Mouse (Mus musculus): Measurements from ENCODE around the gene Smoc1. TPM values are rescaled to one million over a fixed set of nuclear protein-coding genes. Genes with fewer than 3 reads are reported as not detected.

The Smoc1 gene
- not detected for total RNA-seq (2023)

DNA sequence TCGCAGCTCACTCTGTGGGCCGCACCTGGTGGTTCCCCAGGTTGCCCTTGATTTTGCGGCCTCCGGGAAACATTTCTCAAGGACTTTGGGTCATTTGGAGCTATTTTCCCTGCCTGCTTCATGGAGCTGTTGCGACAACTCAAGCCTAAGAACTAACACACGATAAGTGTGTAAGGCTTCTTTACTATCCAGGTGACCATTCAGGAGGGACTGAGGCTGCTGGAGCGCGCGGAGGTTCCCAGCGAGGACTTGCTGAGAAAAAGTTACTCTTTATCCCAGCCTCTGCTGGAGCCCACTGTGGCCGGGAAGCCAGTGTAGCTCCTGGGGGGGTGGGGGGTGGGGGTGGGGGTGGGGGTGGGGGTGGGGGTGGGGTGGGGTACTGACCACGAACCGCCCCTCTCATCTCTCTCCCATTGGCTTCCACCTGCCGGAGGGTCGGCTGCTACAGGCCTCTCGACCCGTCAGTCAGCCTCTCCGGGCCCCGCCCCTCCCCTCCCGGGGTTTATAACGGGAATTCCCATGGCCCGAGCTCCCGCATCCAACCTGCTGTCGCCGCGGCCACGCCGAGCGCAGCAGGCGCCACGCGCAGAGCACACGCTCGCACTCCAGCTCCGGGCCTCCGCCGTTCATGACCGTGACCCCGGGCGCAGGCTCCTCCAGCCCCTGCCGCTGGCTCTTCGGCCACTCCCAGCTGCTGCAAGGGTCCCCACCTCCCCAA lies at the start of gene Smoc1:
Gene Smoc1 (plus strand): TSS at position 532 of the 718 bp plus-strand sequence.

Other genes with a start within 250 kb of the Smoc1 start
- 100 to 1,000 TPM; 118 to 122 TPM for gene Susd6, start 236.3 kb upstream of the Smoc1 start, total RNA-seq (2023)
- gene Srsf5, start 81.3 kb upstream of the Smoc1 start, total RNA-seq (2023), result 1,000 to 10,000 TPM in 1 of 2 experiments, 100 to 1,000 TPM in 1; 842 to 1,065 TPM
- gene Slc10a1, start 58.1 kb upstream of the Smoc1 start, total RNA-seq (2023), result not detected

Measured in monocyte, adult 59 days (primary cell).